Mouse (Mus musculus) cerebellum, adult 2 months (tissue): ENCODE measurements around the gene Ttc39b.

ENCODE experiments used
- CTCF ChIP-seq: fragments of 200-500 bp; IDR thresholded peaks from 2 replicates; pipeline ENCODE4 v1.5.1; 2011; ENCODE audit warnings: low read depth, mild to moderate bottlenecking, control low read depth, low read length, moderate library complexity, borderline replicate concordance; ENCODE audit not compliant: insufficient read depth
- POLR2A ChIP-seq: fragments of 200-500 bp; IDR thresholded peaks from 2 replicates; pipeline ENCODE4 v1.6.1; 2011; ENCODE audit warnings: low read length, control low read depth, borderline replicate concordance; ENCODE audit not compliant: insufficient read depth

- TF ChIP-seq POLR2A (peak; percentile 49; the same call in 1 of the 2 replicates), CTCF (no peak)
Measured at GRCm38 (mm10) chr4:83233181-83234123, 90.6 kb downstream of the Ttc39b start.
